Mouse (Mus musculus) T-helper 2 cell (primary cell): ENCODE measurements at regions not wholly inside any gene's neighbourhood (a gene's known extent, or its start where the extent isn't known, plus 50 kb on each side); places are given as distances from the start of the nearest gene placed in this dataset.

Experiments
- in situ Hi-C: fragments of 300-600 bp; cut with MboI, MseI; formaldehyde crosslinking; loops from one replicate; pipeline ENCODE4 v1.15.1; 2025; ENCODE audit warnings: high pct_unique_total_duplicates

DNA sequence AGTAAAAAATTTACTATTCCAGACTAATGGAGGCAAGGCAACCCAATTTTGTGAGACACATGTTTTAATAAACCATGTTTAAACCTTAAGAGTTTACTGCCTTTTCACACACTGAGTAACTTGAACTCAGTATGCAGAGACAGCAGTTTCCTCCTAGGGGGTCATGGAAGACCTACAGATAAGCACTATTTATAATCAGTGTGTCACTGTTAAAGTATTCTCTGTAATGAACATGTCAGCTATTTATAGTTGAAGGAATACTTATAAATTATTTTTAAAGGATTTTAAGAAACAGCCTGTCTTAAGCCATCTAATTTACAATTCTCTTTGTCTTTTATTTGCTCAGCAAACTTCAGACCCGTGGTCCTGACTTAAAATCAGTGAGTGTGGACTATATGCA, 240.5 kb upstream of the Rnaseh2b start:
- in situ Hi-C loops = no loop called here

DNA sequence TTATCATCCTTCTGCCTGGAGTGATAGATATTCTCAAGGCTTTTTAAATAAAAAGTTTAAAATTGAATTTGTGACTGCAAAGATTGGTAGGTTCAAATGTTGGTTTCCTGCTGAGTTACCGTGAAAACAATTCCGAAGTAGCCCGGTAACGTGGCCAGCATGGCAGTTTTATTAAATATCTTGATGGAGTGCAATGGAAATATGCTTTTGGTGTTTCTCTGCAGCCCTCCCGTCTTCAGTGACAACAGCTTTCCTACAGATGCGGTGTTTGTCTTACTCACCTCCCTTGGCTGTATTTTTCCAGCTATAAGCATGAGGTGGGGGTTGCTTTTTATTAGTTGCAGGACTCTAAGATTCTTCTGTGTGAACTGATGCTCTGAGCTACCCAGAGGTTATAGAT, 239.4 kb upstream of the Rnaseh2b start:
- in situ Hi-C loops = no loop called here

DNA sequence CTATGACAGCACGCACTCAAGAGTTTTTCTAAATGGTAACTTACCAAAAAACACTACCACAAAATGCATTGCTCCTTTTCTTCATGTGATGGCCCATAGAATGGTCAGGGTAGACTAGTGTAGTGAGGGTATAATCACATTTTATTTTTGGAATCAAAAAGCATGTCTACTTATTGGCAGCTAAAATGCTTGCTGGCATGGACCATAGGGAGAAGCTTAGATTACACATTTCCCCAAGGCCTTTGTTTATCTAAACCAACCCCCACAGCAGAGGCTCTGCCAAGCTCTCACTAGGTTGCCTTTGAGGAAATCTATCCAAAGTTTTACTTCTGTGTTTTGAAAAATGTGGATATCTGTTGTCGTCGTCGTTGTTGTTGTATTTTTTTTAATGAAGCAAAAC, 235.3 kb upstream of the Rnaseh2b start:
- in situ Hi-C loops = no loop called here

DNA sequence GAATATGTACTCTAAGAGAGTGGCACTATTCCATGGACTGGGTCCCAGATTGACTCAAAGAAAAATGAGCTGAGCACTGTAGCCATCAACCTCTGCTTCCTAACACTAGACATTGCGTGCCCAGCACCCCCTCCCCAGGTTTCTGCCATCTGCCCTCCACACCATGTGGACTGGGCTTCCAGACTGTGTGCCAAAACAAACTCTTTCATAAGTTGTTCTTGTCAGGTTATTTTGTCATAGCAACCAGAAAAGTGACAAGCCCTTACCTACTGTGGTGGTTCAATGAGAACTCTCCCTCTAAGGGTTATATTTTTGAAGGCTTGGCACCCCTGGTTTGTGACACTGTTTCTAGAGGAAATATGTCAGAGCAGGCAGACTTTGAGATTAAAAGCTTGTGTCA, 234.3 kb upstream of the Rnaseh2b start:
- in situ Hi-C loops = no loop called here

DNA sequence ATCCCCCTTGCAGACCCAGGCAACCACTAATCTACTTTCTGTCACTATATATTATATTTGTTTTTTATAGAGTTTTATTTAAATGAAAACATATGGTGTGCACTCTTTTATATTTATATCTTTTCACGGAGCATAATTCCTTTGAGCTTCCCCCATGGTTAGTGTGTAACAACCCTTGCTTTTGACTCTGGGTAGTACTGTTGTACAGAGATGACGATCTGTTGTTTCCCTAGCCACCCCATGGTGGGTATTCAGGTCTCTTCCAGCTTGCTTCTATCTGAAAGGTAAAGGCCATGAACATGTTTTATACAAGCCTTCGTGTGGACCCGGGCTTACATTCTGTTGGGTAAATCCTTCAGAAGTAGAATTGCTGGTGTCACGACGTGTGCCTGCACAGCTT, 221.2 kb upstream of the Rnaseh2b start:
- in situ Hi-C loops = no loop called here

DNA sequence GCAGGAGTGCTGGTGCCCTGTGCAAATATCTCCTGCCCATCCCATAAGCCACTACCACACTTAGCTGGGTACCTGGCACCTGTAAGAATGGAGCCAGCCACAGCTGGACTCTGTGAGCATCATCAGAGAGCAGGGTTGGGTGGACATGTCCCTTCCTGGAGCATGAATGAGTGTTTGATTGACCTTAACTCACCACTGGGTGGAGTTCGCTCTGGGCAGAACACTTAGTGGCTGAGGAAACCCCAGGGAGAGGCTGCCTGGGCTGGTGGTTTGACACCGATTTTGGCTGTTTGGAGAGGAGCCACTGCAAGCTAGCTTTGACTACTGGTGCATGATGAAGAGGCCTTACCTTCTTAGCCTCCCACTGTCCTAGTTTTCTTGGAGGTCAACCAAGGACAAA, 208.3 kb upstream of the Rnaseh2b start:
- in situ Hi-C loops = no loop called here

DNA sequence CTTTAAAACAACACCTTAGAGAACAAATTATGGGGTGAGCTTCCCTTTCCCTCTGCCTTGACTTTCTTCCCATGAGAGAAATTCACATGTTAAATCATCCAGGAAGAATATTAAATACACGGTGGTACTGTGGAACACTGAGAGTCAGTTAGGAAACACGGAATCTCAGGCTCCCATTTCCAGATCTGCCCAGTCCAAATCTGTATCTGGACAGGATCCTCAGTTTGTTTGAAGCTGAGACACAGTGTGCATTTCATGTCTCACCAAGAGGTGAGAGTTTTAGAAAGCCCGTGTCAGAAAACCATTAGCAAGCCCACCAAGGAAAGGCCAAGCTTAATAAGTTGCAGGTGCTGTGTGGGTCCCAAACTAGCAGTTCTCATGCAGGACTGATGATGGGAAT, 204.2 kb upstream of the Rnaseh2b start:
- in situ Hi-C loops = no loop called here

DNA sequence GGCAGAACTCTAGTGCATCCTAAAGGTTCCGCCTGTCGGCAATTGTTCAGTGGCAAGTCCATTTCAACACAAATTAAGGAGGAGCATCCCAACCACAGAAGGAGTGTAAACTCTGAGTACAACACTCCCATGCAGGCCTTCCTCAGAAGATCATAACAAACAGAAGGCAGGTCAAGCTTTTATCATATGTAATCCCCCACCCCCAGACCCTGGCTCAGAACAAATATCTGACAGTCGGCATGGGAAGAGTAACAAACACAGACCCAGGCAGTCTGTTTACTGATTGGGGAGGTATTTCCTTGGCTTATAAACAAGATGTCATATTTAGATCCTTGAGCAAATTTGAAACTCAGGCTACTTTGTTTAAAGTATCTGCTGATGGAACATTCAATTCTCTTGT, 174.9 kb upstream of the Rnaseh2b start:
- in situ Hi-C loops = no loop called here

DNA sequence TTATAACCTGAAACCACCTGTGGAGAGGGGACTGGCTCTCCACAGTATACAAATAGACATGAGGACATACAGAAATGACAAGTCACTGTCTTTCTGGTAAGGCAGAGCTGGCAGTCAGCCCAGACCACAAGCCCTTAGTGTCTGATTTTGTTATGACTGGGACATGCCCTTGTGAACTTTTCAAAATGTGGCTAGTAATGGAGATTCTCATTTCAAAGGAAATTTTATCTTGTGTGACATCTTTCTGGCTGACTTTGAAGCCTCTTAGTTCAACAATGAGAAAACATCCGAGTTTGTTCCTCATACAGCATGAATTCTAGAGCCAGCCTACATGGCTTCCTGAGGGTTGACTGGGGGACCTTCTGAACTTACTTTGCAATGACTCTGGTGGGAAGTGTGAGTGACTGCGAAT, 173.8 kb upstream of the Rnaseh2b start:
- in situ Hi-C loops = no loop called here

DNA sequence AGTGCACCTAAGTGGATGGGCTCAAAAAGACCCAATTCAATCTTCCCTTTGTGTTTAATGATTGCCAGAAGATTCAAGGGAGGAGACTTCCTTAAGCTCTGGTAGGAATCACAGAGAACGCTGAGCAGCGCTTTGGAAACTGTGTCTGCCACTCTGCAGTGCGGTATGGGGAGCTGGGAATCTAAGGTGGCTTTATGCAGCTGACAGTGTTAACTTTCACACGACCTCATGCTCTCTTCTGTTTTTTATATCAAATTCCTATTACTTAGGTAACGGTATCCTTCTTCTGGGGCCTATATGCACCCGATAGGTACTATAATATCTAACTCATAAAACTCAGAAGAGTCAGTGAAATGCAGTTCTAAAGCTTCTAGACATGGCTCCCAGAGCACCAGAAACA, 163.5 kb upstream of the Rnaseh2b start:
- in situ Hi-C loops = no loop called here

DNA sequence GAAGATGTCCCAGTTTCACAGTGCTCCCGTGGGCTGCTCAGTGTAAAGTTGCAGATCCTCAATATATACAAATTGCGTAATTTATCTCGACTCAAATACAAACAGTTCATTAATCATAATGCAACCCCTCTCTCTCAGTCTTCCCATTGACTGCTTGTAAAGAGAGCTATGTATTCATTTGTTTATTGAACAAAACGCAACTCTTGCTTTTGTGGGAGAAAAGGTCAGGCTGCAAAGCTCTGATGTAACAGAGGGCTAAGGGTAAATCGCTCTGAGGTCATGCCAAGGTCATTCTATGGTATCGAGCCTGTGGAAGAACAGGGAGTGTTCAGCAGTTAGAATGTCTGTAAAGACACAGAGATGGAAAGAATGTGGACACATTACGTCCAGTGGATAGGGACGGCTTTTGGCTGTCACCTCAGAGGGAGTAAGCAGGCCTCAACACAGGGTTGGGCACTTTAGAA, 160.0 kb upstream of the Rnaseh2b start:
- in situ Hi-C loops = no loop called here

DNA sequence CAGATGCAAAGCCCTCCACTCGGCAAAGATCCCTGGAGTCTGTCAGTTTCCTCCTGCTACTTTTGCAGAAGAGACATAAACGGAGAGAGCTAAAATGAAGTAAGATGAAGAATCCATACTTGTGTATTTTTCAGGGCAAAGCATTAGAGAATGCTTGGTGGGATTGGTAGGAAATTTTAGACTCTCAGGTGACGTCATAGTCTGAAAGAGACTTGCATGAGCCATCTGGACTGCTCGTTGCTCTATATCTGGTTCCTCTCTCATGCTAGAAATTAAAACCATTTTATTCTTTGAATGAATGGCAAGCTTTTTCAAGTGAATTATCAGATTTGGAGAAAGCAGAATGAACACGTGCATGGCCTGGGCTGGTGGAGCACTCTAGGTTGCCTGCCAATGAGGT, 154.4 kb upstream of the Rnaseh2b start:
- in situ Hi-C loops = no loop called here

DNA sequence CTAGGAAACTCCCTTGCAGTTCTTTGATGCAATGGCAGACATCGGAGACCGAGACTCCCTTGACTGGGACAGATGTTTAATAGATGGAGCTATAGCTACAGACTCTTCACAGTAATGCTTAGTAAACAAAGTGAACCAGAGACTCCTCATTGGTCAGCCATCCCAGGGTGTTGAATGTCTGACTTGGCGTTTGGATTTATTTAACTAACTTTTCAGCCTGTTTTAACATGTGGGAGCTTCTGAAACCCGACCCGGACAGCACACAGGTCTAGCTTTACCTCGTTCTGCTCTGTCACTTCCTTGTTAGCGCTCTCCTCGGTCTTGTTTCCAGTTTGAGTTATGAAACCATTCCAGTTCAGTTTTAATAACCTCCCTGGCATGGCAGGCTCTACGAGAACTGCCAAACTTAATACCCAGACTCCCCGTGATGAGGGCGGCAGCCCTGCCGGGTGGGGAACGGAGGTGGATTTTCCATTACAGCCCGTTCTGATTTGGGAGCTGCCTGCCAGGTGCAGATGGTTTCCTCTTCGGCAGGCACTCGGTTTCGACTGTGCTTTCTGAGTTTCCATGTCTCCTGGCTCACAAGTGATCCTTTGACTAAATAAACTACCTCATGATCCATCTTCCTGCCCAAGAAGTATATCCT, 147.9 kb upstream of the Rnaseh2b start:
- in situ Hi-C loops = no loop called here

DNA sequence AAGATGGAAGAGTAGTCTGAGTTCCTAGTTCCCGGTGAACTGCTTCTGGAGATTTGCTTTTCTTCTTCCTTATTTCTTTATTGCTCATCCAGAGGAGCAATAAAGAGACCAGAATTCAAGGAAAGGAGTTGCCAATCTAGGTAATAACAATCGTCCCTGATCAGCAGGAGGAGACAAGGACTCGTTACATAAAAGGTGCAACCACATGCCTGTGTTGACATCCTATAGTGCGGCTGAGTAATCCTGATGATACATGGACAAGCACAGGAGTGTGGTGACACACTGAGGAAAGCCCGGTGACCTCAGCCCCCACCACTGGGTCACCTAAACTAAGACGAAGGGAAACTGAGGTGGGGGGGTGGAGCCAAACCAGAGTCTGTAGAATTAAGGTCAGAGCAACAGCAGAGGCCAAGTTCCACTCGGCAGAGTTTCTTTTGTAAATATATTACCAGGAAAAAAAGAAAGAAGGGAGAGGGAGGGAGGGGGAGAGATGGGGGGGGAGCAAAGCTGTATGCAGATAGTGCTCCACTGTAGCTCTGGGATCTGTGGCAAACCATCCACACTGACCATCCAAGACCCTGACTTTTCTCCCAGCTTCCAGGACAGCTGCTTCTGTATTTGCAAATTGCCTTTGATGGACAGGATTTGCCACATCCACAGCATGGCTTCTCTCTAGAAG, 135.2 kb upstream of the Rnaseh2b start:
- in situ Hi-C loops = no loop called here

DNA sequence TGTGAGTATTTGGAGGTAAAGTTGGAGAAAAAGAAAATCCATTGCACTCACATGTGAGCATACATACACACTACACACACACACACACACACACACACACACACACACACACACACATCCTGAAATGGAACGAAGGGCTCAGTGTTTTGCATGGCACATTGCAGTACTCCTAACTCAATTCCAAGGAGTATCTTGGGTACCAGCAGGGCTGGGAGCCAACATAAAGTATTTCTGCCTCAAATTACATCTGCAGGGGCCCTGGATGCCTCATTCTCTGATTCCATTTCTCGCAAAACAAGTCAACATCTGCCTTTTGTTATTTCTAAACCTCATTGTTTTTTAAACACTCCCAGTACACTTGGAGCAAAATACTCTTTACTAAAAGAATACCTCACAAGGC, 132.7 kb upstream of the Rnaseh2b start:
- in situ Hi-C loops = loop anchor here (10.0 kb wide), 1 partner anchor 1965 kb away; the partner anchor contains the start of gene Atp8a2

DNA sequence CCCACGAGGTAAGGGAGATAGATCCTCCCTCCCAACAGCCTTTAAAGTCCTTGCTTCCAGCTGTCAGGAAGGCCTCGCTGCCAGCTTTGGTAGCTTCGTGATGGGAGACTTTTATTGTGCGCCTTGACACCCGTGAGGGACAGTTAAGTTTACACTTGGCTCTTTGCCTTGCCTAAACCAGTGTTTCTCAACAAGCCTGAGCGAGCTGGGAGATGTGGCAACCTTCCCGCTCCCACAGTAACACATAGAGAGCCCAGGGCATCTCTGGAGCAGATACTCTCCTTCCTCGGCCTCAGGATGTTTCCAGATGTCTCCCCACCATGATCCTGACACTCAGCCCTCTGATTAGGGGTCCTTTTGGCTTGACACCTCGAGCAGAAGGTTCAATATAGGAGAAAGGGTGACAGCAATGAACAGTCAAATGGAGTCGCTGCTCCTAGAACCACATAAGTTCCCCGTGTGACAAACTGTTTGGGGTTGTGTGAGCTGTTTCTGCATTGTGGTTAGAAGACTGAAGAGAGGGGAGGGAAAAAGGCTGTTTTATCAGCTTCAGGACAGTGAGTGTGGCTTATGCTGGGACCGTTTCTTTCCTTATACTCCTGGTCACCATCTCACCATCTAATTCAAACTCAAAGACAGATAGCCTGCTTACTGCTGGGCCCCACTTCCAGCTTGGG, 129.1 kb upstream of the Rnaseh2b start:
- in situ Hi-C loops = loop anchor here (10.0 kb wide), 1 partner anchor 1968 kb away; the partner anchor contains the start of gene Atp8a2

DNA sequence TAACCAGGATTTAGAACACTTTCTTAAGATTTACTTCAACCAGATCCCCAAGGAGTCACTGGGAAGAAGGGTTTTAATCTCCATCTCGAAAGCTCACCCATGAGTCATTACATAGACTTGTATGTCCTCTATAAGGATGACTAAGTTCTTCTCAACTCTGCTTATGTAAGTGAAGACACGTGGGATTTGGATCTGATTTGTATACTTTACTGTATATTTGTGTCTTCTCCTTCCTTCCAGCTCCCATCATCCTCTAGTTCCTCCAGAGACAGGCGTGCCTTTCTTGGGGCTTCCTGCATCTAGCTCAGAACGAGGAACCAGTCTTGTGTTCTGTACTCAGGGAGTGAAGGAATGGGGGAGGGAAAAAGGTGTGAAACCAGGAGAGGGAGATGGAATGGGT, 127.5 kb upstream of the Rnaseh2b start:
- in situ Hi-C loops = loop anchor here (10.0 kb wide), 1 partner anchor 1970 kb away; the partner anchor contains the start of gene Atp8a2

DNA sequence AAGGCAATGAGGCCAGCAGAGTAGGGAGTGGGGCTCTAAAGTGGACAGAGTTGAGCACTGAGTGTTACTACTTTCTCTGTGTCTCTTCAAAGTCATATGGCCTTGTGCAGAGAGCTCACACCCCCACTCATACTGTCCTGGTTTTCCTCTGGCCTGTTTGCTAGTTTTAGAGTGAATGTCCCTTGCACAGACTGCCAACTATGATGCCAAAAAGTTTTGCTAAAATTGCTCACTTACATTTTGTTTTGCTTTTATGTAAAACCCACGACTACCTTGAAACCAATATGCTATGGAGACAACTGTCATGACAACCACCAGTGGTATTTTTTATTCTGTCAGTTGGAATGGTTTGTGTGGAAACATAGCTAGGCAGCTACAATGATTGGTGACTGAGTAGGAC, 126.4 kb upstream of the Rnaseh2b start:
- in situ Hi-C loops = loop anchor here (10.0 kb wide), 1 partner anchor 1971 kb away; the partner anchor contains the start of gene Atp8a2

DNA sequence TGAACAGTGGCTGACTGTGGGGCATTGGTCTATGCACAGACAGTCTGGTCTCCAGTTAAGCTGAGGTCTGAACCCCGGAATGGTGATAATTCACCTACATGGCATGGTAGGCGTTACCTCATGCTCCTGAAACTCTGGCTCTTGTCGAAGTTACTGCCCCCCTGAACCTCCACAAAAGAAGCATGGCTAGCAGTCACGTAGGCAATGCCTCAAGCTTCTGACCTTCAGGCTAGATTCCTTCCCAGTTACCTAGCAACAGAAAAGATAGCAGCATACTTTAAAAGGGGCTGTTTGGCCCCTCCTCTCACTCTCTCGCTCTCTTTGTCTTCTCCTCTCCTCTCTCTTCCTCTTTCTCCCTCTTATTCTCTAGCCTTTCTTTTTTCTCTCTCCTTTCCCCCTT, 125.8 kb upstream of the Rnaseh2b start:
- in situ Hi-C loops = loop anchor here (10.0 kb wide), 1 partner anchor 1972 kb away; the partner anchor contains the start of gene Atp8a2

DNA sequence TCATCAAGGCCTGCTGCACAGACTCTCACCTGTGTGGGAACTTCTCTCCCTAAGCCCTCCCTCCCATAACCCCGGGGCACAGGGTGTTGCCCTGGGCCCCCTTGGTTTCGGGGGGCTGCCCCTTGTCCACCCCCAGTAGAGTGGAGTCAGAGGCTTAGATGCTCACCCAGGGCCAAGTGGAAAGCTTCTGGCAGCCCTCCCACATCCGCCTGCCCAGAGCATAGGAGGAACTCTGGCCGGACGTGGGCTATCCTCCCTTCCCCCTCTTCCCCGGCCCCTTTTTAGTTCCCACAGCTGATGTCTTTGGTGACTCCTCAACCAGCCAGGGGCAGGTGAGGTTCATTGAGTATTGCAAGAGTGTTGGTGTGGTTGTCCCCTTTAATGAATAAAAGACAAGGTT, 125.3 kb upstream of the Rnaseh2b start:
- in situ Hi-C loops = loop anchor here (10.0 kb wide), 1 partner anchor 1972 kb away; the partner anchor contains the start of gene Atp8a2

DNA sequence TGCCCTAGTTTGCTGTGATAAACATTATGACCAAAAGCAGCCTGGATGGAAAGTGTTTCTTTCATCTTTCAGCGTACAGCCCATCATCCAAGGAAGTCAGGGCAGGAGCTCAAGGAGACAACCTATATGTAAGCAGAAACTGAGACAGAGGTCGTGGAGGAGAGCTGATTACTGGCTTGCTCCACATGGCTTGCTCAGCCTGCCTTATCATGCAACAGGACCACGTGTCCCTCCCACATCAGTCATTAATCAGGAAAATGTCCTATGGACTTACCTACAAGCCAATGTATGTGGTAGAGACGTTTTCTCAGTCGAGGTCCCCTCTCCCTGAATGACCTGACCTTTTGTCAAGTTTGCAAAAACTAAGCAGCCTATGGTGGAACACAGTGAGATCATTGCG, 123.7 kb upstream of the Rnaseh2b start:
- in situ Hi-C loops = loop anchor here (10.0 kb wide), 1 partner anchor 1974 kb away; the partner anchor contains the start of gene Atp8a2

DNA sequence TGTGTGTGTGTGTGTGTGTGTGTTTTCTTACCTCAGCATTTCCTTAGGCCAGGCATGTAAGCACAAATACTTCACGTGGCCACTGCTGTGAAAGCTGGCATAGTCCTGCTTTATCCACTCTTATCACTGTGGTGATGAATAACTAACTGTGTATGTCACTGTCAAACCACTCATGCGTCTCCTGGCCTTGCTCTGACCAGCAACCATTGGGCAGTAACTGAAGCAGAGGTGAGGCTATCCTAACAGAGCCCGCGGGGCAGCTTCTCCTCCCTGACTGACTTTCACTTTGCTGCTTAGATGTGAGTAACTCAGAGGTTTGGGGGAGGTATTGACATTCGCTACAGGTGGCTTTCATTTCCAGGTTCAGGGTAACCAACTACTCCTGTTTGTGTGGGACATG, 122.0 kb upstream of the Rnaseh2b start:
- in situ Hi-C loops = no loop called here
